Mouse (Mus musculus) spleen, adult 2 months (tissue): ENCODE results near the gene Lypd6. TPM values are rescaled to one million over a fixed set of nuclear protein-coding genes. Genes with fewer than 3 reads are reported as not detected.

ENCODE experiments used
- DNase-seq, 2 experiments: peaks; one replicate each; pipeline versions ENCODE4 v3.0.0 to v3.0.0-alpha.2; 2012 to 2021; ENCODE audit warnings: low spot score in 2 of 2, low read depth in 1 of 2
- H3K27ac ChIP-seq: fragments of 200-500 bp; 2 replicates; pipeline ENCODE4 v1.5.1; 2012; ENCODE audit warnings: low read length, inconsistent platforms; ENCODE audit not compliant: insufficient read depth
- H3K27me3 ChIP-seq: fragments of 200-500 bp; 2 replicates; pipeline ENCODE4 v1.6.1; 2012; ENCODE audit warnings: mild to moderate bottlenecking, moderate library complexity, low read length, inconsistent platforms; ENCODE audit not compliant: control insufficient read depth, insufficient read depth
- H3K36me3 ChIP-seq: fragments of 200-500 bp; 2 replicates; pipeline ENCODE4 v1.6.1; 2012; ENCODE audit warnings: mild to moderate bottlenecking, low read length, inconsistent platforms; ENCODE audit not compliant: control insufficient read depth, insufficient read depth
- H3K4me1 ChIP-seq: fragments of 200-500 bp; 2 replicates; pipeline ENCODE4 v1.6.1; 2011; ENCODE audit warnings: inconsistent platforms; ENCODE audit not compliant: control insufficient read depth, insufficient read depth, insufficient read length
- H3K4me3 ChIP-seq: fragments of 200-500 bp; 2 replicates; pipeline ENCODE4 v1.5.1; 2011; ENCODE audit warnings: mild to moderate bottlenecking, inconsistent platforms; ENCODE audit not compliant: insufficient read depth, insufficient read length; ENCODE audit errors: extremely low read depth
- CTCF ChIP-seq: fragments of 200-500 bp; IDR thresholded peaks from 2 replicates; pipeline ENCODE4 v1.5.1; 2011; ENCODE audit warnings: mild to moderate bottlenecking, inconsistent platforms; ENCODE audit not compliant: insufficient read depth, insufficient read length, insufficient replicate concordance; ENCODE audit errors: extremely low read depth
- POLR2A ChIP-seq: fragments of 200-500 bp; IDR thresholded peaks from 2 replicates; pipeline ENCODE4 v1.6.1; 2011; ENCODE audit warnings: low read depth, low read length, inconsistent platforms
- WGBS: fragments of 180-500 bp; shearing (Covaris S2); methylation state at CpG from one replicate; pipeline ENCODE4 v1.1.7; 2018; 5-methylcytosine and 5-hydroxymethylcytosine counted together
- polyA plus RNA-seq: library from polyadenylated mRNA; depleted of rRNA; stranded (reverse); fragments of >200 nt; gene quantifications from 2 replicates; pipeline ENCODE4 v1.2.3, GENCODE M21; 2012

Lypd6 gene
- polyA plus RNA-seq, 1 experiment: 0.78 TPM

DNA sequence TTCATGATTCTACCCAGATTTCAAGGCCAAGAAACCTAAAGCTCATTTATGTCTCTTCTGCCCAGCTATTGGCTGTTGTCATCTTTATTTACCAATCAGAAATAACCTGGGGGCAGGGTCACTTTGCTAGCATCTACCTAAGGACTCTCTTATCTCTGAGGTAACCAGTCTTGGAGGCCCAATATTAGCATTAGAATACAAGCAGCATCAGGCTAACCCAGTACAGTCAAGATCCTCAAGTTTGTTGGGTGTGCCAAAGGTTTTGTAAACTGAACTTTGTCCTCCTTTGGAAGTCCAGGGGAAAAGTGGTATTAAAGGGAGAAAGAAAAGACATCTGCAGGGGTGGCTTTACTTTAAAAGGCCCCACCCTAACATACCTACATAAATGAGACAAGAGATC lies 17.8 kb upstream of the Lypd6 start:
- H3K27me3 ChIP-seq: no peaks in the 10 kb centered on the region
- H3K36me3 ChIP-seq: no peaks in the 10 kb centered on the region
- no peaks in the 10 kb centered on the region for H3K4me1 ChIP-seq
- H3K27ac ChIP-seq: no peak overlapping the region
- no peak for DNase-seq
- H3K4me3 ChIP-seq: no peak overlapping the region
- no peak for TF ChIP-seq CTCF
- no peak for TF ChIP-seq POLR2A

DNA sequence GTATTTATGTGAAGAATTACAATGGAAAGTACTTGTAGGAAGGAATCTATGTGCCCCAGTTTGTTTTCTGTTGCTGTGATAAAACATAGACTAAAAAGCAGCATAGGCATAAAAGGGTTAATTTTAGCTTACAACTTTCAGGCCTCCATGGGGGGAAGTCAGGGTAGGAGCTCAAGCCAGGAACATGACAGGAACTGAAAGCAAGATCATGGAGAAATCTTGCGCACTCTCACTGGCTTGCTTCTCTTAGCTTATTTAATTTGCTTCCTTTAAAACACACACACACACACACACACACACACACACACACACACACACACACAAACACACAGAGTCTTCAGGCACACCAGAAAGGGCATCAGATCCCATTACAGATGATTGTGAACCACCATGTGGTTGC lies 12.3 kb upstream of the Lypd6 start:
- no peaks in the 10 kb centered on the region for H3K27me3 ChIP-seq
- TF ChIP-seq CTCF (no peak), POLR2A (no peak)
- WGBS: 92% methylated on average over 1 of the region's 1 CpGs
- no peaks in the 10 kb centered on the region for H3K4me1 ChIP-seq
- DNase-seq: no peak
- no peak overlapping the region for H3K4me3 ChIP-seq
- no peaks in the 10 kb centered on the region for H3K36me3 ChIP-seq
- H3K27ac ChIP-seq: no peak overlapping the region

DNA sequence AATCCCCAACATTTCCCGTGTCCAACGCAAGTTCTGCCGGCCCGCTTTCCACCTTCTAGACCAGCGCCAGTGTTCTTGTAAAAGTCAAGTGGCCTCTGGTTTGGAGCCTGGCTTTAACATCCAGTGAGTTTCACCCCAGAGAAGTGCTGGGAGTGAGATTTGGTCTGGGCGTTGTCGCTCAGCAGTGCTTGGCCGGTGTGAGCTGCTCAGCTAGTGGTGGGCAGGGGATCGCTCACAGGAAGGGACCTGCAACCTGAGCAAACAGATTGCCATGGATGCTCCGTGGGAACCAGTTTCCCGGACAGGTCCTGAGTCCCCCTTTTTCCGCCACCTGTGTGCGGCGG lies 355 bp upstream of the Lypd6 start:
- H3K27me3 ChIP-seq: 0 out of 2 replicates have a peak, but pooled peaks cover 2% of the 10 kb centered on the region
- WGBS: 16% methylated on average over 14 of the region's 14 CpGs
- DNase-seq: no peak
- no peak for TF ChIP-seq POLR2A
- no peak for TF ChIP-seq CTCF
- no peaks in the 10 kb centered on the region; the same call in 1 of the 2 replicates for H3K4me1 ChIP-seq
- H3K4me3 ChIP-seq: no peak overlapping the region
- no peaks in the 10 kb centered on the region for H3K36me3 ChIP-seq
- H3K27ac ChIP-seq: no peak overlapping the region

DNA sequence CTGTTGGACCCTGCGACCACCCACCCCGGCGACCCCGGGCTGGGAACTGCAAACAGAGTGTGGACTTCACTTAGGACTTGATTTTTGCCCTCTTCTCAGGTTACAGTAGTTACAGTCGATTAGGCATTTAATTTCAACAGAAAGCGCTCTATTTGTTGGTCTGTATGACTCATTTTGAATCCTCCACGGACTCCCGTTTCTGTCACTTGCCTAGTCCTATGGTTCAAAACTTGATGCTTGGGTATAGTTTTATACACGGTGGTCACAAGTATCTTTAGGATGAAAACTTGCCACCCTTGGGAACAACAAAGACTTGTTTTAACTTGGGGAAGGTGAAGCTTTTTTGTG lies 713 bp downstream of the Lypd6 start:
- H3K4me3 ChIP-seq: no peak overlapping the region
- no peak for TF ChIP-seq CTCF
- TF ChIP-seq POLR2A: no peak
- 0 out of 2 replicates have a peak, but pooled peaks cover 2% of the 10 kb centered on the region for H3K27me3 ChIP-seq
- 3% methylated on average over 9 of the region's 9 CpGs for WGBS
- DNase-seq: no peak
- no peak overlapping the region for H3K27ac ChIP-seq
- no peaks in the 10 kb centered on the region; the same call in 1 of the 2 replicates for H3K4me1 ChIP-seq
- H3K36me3 ChIP-seq: no peaks in the 10 kb centered on the region

DNA sequence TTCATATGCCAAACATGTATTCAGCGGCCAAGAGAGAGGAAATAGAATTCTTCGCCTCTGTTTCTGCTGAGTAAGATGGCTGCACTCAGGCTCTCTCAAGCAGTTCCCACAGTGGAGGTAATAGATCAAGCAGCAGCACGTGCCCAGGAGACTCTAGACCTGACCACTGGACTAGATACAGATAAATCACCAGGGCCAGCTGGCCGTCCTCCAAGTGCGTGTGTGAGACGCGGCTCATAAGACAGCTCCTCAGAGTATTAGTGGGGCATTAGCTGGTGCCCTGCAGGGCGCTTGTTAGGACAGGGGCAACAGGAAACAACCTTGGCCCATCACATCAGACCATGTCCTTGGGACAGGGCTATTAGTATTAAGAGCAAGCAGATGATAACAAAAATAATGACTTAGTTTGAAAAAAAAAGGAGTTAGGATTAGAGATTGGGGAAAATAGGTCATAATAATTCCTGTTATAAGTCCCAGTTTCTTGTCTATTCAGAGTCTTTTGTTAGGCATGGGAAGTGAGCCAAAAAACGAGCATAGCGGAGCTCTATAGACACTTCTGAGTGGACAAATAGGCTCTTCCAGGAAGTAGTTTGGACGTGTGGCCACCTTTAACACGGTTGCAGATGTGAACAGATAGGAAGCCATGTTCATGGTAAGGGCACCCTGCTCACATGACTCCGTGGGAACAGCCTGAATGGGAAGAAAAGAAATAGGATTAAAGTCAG lies 3.5 kb downstream of the Lypd6 start:
- WGBS: 72% methylated on average over 13 of the region's 13 CpGs
- Histone ChIP-seq H3K4me1 (no peaks in the 10 kb centered on the region; the same call in 1 of the 2 replicates), H3K27me3 (0 out of 2 replicates have a peak, but pooled peaks cover 2% of the 10 kb centered on the region), H3K36me3 (no peaks in the 10 kb centered on the region), H3K4me3 (no peak overlapping the region), H3K27ac (no peak overlapping the region)
- TF ChIP-seq CTCF (no peak), POLR2A (no peak)
- no peak for DNase-seq

DNA sequence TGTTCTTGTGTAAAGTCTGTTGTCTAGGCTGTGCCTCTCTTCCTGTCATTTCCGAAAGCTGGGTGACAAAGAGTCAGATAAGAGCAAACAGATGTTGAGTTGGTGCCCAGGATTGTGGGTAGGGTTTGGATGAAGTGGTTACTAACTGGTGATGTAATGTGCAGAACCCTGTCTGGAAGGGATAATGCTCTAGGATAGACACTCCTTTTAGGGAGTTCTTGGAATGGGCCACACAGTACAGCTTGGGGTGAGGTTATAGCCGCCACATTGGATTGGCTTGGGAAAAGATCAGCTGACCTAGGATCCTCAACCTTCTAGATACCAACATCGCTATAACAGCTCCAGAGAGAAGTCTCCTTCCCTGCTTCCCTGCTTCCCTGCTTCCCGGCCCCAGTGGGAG lies 5.9 kb downstream of the Lypd6 start:
- no peak overlapping the region for H3K4me3 ChIP-seq
- H3K27ac ChIP-seq: no peak overlapping the region
- no peak for DNase-seq
- no peak for TF ChIP-seq POLR2A
- TF ChIP-seq CTCF: no peak
- 87% methylated on average over 4 of the region's 4 CpGs for WGBS
- no peaks in the 10 kb centered on the region for H3K4me1 ChIP-seq
- no peaks in the 10 kb centered on the region for H3K36me3 ChIP-seq
- H3K27me3 ChIP-seq: no peaks in the 10 kb centered on the region

DNA sequence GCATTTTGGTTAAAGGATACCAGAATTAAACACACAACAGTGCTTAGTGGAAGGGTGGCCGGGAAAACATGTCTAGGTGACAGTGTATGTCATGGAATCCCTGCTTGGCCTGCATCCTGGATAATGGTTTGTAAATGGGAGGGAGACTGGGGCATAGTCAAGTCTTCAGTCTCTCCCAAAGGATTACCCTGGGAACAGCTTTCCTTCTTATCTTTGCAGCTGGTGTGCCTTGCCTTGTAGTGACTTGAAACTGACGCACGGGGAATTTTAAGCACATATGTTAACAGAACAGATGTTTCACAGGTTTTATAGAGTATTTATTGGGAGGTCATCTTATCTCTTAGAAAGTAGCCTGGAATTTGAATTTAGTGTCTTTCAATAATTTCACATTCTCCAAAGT lies 18.5 kb downstream of the Lypd6 start:
- H3K36me3 ChIP-seq: no peaks in the 10 kb centered on the region
- no peaks in the 10 kb centered on the region for H3K27me3 ChIP-seq
- no peak overlapping the region for H3K27ac ChIP-seq
- WGBS: 95% methylated on average over 3 of the region's 3 CpGs
- H3K4me3 ChIP-seq: no peak overlapping the region
- no peaks in the 10 kb centered on the region for H3K4me1 ChIP-seq
- no peak for TF ChIP-seq POLR2A
- no peak for TF ChIP-seq CTCF
- no peak for DNase-seq
